Mouse (Mus musculus) adrenal gland, adult 2 months (tissue): ENCODE data around the gene Agr2. TPM values are rescaled to one million over a fixed set of nuclear protein-coding genes. Genes with fewer than 3 reads are reported as not detected.

Source experiments
- DNase-seq: peaks from one replicate; pipeline ENCODE4 v3.0.0; 2021
- long read RNA-seq: library from polyadenylated mRNA; stranded (forward); transcript quantifications from one replicate; pipeline ENCODE4 v2.0.0, GENCODE M21; 2021
- polyA plus RNA-seq: library from polyadenylated mRNA; depleted of rRNA; stranded (reverse); fragments of >200 nt; gene quantifications from 2 replicates; pipeline ENCODE4 v1.2.3, GENCODE M21; 2012; rRNA removed
- total RNA-seq, 2 experiments: library from RNA; stranded (reverse); gene quantifications; 2 replicates each; pipeline ENCODE4 v1.2.3; 2021

Gene Agr2
- not detected for total RNA-seq
- not detected in 2 replicates for polyA plus RNA-seq
- long read RNA-seq, result 0 reads

GRCm38 (mm10) chr12:35992711-35993110 is at the start of gene Agr2:
Agr2 (plus strand) TSS chr12:35992907.
- no peak for DNase-seq

DNA sequence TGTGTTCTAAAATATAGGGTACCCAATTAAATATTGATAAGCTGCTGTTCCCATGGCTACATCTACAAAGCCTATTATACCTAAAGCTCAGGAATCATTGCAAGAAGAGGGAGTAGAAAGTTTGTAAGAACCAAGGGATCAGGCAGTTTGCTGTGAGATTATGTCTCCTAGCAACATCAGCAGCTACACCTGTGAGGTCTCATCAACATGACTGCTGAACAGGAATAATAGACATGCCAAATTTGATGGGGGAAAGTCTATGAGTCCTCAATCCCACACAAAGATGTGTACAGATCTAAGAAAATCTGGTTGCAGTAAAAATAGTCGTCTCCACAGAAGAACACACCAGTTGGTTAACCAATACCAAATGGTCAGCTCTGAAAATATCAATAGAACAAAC is 41.0 kb upstream of the Agr2 start:
- DNase-seq, result no peak

DNA sequence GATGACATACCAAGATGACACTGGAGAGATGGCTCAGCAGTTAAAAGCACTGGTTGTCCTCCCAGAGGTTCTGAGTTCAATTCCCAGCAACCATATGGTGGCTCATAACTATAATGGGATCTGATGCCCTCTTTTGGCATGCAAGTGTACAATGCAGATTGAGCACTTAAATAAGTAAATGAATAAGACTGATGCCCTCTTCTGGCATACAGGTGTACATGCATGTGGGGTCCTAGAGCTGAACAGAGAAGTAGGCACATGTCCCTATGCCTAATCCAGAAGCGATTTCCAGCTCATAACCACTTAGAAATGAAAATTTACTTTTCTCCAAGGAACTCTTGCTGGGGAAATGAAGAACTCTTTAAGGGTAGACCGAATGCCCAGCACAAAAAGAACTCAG is 35.5 kb upstream of the Agr2 start:
- DNase-seq, result peak; percentile 1

GRCm38 (mm10) chr12:35966098-35966767 is 26.5 kb upstream of the Agr2 start:
- DNase-seq, result no peak

GRCm38 (mm10) chr12:35966768-35967141 is 26.0 kb upstream of the Agr2 start:
- no peak for DNase-seq

DNA sequence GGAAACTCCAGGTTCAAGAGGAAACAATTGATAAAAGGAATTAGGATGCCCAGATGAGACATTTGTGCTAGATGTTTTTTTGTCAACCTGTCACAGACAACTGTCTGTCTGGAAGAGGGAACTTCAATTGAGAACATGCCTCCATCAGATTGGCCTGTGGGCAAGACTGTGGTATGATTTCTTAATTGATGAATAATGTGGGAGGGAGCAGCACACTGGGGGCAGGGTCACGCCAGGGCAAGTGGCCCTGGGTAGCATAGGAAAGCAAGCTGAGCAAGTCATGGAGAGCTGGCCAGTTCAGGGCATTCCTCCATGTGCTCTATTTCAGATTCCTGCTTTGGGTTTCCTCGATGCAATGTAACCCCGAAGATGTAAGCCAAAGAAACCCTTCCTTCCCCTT is 16.8 kb upstream of the Agr2 start:
- DNase-seq, result no peak

DNA sequence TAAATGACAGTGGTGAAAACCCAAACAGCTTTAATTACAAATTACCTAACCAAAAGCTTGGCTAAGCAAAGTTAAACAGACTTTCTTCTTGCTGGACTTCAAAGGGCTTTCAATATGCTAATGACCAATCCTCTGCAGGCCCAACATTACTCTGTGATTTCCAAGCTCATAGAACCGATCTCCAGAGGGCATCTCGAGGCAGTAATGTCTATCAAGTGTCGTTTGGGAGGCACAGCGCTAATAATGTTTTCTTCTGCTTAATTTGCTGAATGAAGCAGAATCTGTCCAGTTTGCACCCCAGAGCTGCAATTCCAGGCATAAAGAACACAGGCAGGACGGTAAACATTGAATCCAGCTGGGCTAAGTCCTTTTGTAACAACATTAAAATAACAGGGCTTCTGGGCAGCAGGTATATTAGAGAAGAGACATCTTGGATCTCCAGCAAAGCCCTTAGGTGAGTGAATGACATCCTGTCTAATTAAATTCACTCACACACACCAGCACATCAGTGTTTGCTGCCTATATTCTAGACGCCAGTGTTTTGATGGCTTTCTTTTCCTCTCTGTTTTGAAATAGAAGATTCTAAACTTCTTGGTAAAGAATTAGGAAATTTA is 15.0 kb upstream of the Agr2 start:
- DNase-seq, result no peak

DNA sequence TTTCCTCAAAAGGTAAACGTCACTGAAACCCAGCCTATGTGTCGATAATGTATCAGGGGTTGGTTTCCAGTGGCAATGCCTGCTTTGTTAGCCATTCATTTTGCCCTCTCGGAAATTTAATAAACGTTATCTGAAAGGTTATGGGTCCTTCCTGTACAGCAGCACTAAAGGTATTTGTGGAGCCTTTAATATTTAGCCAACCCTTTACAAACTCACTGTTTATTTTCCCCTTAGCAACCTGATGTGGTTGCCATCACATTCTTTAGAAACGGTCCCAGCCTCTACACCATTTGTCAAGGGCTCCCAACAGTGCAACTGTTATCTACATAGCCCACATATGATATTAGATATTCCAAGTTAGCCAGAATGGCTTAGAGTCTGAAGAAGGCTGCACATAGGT is 13.1 kb upstream of the Agr2 start:
- no peak for DNase-seq

DNA sequence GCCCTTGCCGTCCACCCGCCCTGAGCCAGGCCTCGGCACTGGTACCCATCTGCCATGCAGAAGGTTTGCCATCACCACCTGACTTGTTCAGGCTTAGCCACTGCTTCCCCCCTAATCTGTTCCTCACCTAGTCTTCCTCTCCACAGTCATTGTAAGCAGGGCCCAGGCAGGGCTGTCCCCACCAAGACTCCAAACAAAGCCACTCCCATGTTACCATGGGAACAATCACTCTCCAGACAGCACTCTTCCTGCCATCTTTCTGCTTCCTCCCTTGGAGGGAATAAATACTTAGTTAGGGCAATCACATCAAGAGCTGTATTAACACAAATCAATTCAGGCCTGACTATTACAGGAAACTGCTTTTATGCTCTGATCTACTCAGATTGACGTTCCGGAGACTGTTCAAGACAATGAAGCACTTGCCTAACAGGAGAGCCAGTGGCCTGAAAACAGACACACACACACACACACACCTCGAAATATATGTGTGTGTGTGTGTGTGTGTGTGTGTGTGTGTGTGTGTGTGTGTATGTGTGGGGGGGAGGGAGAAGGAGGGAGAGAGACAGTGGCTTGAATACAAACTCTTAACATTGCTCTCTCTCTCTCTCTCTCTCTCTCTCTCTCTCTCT is 10.9 kb upstream of the Agr2 start:
- no peak for DNase-seq

- no peak for DNase-seq
Measured at GRCm38 (mm10) chr12:35983472-35983871, 9.2 kb upstream of the Agr2 start.

GRCm38 (mm10) chr12:35984743-35985142 is 8.0 kb upstream of the Agr2 start:
- DNase-seq, result no peak

DNA sequence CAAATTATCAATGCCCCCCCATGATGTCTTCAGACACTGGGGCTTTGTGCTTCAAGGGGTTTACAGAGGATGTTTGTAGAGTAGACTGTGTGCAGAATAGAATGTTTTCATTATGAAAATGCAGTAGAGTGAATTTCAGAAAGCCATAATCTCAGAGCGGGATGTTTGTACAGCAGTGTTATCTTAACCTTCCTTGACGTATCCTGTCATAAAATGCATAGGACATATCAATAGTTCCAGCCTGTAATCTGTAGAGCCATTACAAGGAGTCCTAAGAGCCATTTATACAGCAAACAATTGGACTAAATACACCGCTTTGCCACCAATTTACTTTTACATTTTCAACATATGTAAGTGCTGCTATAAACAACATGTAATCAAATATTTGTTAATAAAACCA is 876 bp downstream of the Agr2 start:
- DNase-seq, result no peak

- DNase-seq, result no peak
Measured at GRCm38 (mm10) chr12:35994098-35994497, 1.4 kb downstream of the Agr2 start.

DNA sequence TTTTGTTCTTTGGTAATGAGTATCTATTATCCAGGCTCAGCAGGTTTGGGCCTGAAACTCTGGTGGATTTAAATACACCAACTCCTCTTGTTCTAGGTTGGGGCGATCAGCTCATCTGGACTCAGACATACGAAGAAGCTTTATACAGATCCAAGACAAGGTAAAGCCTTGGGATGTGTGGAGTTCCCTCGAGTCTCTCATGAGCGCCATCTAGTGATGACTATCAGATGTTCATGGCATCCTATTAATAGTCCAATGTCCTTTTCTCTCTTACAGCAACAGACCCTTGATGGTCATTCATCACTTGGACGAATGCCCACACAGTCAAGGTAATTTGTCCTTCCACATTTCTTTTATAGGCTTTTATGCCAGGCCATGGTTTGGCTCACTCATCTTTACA is 3.1 kb downstream of the Agr2 start:
- DNase-seq, result peak; percentile 15

DNA sequence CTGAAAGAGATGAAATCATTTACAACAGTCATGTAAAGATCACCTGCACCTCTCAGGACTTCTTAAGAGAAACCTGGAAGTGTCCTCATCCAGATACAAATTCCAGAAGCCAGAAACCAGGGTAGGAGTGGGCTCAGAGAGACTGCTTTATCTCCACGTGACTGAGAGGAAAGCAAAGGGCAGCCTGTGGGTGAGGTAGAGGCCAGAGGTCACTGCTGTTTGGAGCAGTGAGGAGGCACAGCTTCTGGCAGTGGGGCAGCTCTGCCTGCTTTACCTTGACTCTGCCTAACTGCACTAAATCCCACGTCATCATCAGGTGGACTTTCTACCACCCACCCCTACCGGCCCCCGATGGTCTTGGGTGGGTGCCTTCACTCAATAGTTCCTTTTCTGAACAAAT is 12.0 kb downstream of the Agr2 start:
- no peak for DNase-seq

DNA sequence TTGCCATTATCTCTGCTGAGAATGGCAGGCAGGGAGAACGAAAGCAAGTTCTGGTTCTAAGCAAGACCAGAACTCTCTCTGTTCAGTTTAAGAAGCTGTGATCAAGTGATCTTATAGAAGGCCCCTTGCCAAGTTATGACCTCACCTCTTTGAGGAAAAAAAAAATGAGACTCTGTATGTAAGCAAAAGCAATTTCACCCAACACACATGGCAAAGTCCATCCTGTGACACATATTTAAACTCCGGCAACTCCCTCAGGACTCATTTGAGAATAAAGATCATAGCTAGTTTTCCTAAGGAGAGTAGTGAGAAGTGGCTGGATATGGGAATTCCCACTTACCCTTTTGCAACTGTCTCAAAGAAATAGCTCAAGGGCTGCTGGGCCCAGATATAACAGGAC is 14.9 kb downstream of the Agr2 start:
- no peak for DNase-seq

DNA sequence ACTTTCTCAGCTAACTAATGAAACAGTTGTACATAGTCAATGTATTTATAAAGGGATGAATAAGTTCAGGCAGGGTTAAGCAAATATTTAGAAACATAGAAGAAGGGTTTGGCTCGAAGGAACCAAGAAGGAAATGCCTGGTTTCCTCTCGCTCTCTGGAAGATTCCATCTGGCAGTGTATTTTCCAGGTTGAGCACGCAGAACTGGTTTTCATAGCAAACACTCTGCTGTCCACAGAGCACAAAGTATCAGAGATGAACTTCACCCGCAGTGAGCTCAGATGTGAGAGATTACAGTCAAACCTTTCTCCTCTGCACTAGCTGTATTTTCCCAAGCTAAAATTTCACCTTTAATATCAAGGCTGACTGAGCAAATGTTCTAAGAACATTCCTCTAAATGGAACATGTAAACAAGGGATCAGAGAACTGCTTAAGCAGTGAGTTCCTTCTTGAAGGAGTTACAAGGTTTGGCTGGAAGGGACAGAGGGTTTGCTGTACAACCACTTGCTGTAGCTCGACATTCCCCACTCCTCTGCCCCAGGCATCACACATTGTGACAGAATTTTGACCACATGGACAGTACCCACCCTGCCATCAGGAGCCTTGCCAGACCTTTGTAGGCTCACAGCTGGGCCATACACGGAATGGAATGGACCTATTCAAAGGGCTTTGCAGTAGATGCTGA is 15.8 kb downstream of the Agr2 start:
- DNase-seq, result no peak

GRCm38 (mm10) chr12:36013216-36013910 is 20.7 kb downstream of the Agr2 start:
- DNase-seq, result no peak

- no peak for DNase-seq
Measured at GRCm38 (mm10) chr12:36017791-36018190, 25.1 kb downstream of the Agr2 start.

DNA sequence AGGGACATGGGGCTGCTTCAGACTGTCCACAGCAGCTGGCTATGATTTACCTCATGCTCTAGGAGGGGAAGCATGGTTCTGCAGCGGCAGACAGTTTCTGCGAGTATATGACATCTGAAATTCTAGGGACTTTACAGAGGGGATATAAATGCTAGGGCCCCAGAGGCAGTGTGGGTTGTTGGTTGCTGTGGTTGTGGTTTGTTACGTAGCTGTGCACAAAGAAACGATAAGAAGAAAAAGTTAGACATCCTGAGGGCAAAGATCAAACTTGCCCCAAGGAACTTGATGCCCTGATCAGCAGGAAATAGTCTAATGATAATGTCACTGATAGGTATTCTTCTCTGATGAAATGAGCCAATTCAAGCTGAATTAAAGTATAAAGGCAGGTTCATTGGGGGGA is 26.9 kb downstream of the Agr2 start:
- no peak for DNase-seq

- no peak for DNase-seq
Measured at GRCm38 (mm10) chr12:36020081-36020480, 27.4 kb downstream of the Agr2 start.

DNA sequence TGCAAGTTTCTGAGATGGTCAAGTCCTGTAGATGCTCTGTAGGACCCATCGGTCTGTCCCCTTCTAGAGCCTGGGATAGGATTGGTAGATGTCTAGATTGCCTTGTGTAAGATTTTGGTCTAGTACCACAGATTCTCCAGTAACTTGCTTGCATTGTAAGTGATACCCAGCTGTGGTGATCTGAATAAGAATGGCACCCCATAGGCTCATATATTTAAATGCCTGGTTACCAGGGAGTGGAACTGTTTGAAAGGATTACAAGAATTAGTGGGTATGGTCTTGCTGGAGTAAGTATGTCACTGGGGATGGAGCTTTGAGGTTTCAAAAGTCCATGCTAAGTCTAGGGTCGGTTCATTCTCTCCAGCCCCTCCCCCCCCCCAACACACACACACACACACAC is 28.0 kb downstream of the Agr2 start:
- no peak for DNase-seq

GRCm38 (mm10) chr12:36026126-36026525 is 33.4 kb downstream of the Agr2 start:
- DNase-seq, result no peak
